Mouse (Mus musculus) adrenal gland, adult 8-10 months (tissue): Measurements from ENCODE around the gene Ptprd. TPM values are rescaled to one million over a fixed set of nuclear protein-coding genes. Genes with fewer than 3 reads are reported as not detected.

ENCODE experiments used
- DNase-seq: peaks from one replicate; pipeline ENCODE4 v3.0.0; 2022
- total RNA-seq, 4 experiments: library from RNA; stranded (reverse); gene quantifications; 2 replicates each; pipeline ENCODE4 v1.2.4; 2022

Ptprd gene
- total RNA-seq, 4 experiments from 2014 or later = 87.5 to 122 (median 105) TPM

- no peak for DNase-seq
Observed at GRCm38 (mm10) chr4:76292733-76293357, 1918.9 kb downstream of the Ptprd start.

- no peak for DNase-seq
Observed at GRCm38 (mm10) chr4:76290484-76290818, 1921.3 kb downstream of the Ptprd start.

GRCm38 (mm10) chr4:76289612-76290483 lies 1921.9 kb downstream of the Ptprd start:
- DNase-seq = no peak

GRCm38 (mm10) chr4:76286016-76286415 lies 1925.7 kb downstream of the Ptprd start:
- DNase-seq = no peak

- DNase-seq = no peak
Observed at GRCm38 (mm10) chr4:76282886-76283285, 1928.9 kb downstream of the Ptprd start.

- DNase-seq = no peak
Observed at GRCm38 (mm10) chr4:76262727-76263126, 1949.0 kb downstream of the Ptprd start.

GRCm38 (mm10) chr4:76260686-76261085 lies 1951.1 kb downstream of the Ptprd start:
- no peak for DNase-seq

GRCm38 (mm10) chr4:76260286-76260685 lies 1951.5 kb downstream of the Ptprd start:
- DNase-seq = no peak

GRCm38 (mm10) chr4:76259636-76260035 lies 1952.1 kb downstream of the Ptprd start:
- DNase-seq = peak; percentile 13

- DNase-seq = no peak
Observed at GRCm38 (mm10) chr4:76244371-76244770, 1967.4 kb downstream of the Ptprd start.

- DNase-seq = no peak
Observed at GRCm38 (mm10) chr4:76241542-76241941, 1970.2 kb downstream of the Ptprd start.

GRCm38 (mm10) chr4:76241140-76241539 lies 1970.6 kb downstream of the Ptprd start:
- DNase-seq = no peak

- DNase-seq = no peak
Observed at GRCm38 (mm10) chr4:76239063-76239462, 1972.7 kb downstream of the Ptprd start.

GRCm38 (mm10) chr4:76238577-76238976 lies 1973.2 kb downstream of the Ptprd start:
- no peak for DNase-seq

- DNase-seq = no peak
Observed at GRCm38 (mm10) chr4:76237827-76238226, 1973.9 kb downstream of the Ptprd start.

GRCm38 (mm10) chr4:76223720-76224119 lies 1988.0 kb downstream of the Ptprd start:
- no peak for DNase-seq

GRCm38 (mm10) chr4:76222520-76222919 lies 1989.2 kb downstream of the Ptprd start:
- no peak for DNase-seq

- no peak for DNase-seq
Observed at GRCm38 (mm10) chr4:76218065-76218464, 1993.7 kb downstream of the Ptprd start.

- no peak for DNase-seq
Observed at GRCm38 (mm10) chr4:76215141-76215540, 1996.6 kb downstream of the Ptprd start.

- no peak for DNase-seq
Observed at GRCm38 (mm10) chr4:76199321-76199720, 2012.4 kb downstream of the Ptprd start.

- DNase-seq = no peak
Observed at GRCm38 (mm10) chr4:76194762-76195161, 2017.0 kb downstream of the Ptprd start.

- DNase-seq = no peak
Observed at GRCm38 (mm10) chr4:76193496-76193895, 2018.3 kb downstream of the Ptprd start.

- no peak for DNase-seq
Observed at GRCm38 (mm10) chr4:76192031-76192430, 2019.7 kb downstream of the Ptprd start.

- DNase-seq = no peak
Observed at GRCm38 (mm10) chr4:76190788-76191187, 2021.0 kb downstream of the Ptprd start.
